Mouse (Mus musculus) brain, embryonic 14.5 days (tissue): ENCODE data around the gene Rb1. TPM values are rescaled to one million over a fixed set of nuclear protein-coding genes. Genes with fewer than 3 reads are reported as not detected.
A peak's percentile ranks its signal among the peaks of the same experiment; 100 is the strongest.

Experiments used
- DNase-seq: peaks from one replicate; pipeline ENCODE4 v3.0.0-alpha.2; 2011; ENCODE audit warnings: low read depth
- CTCF ChIP-seq: fragments of 200-500 bp; IDR thresholded peaks from 2 replicates; pipeline ENCODE4 v1.5.1; 2012; ENCODE audit warnings: inconsistent platforms, mild to moderate bottlenecking, moderate library complexity, borderline replicate concordance; ENCODE audit not compliant: insufficient read depth, insufficient read length; ENCODE audit errors: extremely low read depth
- POLR2A ChIP-seq: fragments of 200-500 bp; IDR thresholded peaks from 2 replicates; pipeline ENCODE4 v1.6.1; 2012; ENCODE audit warnings: mild to moderate bottlenecking, inconsistent platforms, borderline replicate concordance; ENCODE audit not compliant: poor library complexity, insufficient read depth, insufficient read length, severe bottlenecking; ENCODE audit errors: extremely low read depth
- polyA plus RNA-seq: library from polyadenylated mRNA; depleted of rRNA; stranded (reverse); fragments of >200 nt; gene quantifications from 2 replicates; pipeline ENCODE4 v1.2.3, GENCODE M21; 2012

Gene Rb1
- polyA plus RNA-seq, 1 experiment = 38.2 TPM

DNA sequence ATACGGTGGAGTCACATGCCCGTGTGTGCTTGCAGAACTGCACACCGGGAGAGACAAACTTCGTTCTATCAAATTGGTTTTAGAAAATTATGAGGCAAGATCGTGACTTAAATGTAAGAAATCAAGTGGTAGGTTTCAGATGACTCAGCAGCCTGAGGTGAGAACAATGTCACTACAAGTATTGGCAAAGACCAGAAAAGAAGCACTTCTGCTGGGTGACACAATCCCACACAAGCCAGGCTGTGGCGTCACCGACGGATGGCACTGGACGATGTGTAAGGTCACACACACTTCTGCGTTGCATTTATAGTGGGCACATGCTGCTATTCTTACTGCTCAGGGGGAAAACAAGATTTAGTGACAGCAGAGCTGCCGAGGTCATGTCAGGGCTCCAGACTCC, 38.2 kb upstream of the Rb1 start:
- DNase-seq = no peak
- TF ChIP-seq POLR2A (no peak), CTCF (no peak)

DNA sequence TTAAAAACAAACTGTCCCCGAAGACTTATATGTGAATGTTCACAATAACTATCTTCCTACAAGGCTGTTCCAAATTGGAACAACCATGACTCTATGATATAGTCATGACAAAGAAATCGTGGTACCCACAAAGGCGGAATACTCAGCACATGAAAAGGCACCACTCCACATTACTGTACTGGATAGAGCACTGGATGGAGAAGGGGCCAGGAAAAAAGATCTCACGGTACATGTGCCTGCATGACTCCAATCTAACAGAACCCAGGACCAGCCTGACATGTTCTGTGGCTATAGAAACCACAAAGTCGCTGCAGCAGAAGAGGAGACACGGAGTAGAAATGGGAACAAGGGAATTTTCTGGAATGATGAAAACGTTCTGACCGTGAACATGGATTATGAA, 29.1 kb upstream of the Rb1 start:
- no peak for DNase-seq
- TF ChIP-seq CTCF = no peak
- TF ChIP-seq POLR2A = no peak

DNA sequence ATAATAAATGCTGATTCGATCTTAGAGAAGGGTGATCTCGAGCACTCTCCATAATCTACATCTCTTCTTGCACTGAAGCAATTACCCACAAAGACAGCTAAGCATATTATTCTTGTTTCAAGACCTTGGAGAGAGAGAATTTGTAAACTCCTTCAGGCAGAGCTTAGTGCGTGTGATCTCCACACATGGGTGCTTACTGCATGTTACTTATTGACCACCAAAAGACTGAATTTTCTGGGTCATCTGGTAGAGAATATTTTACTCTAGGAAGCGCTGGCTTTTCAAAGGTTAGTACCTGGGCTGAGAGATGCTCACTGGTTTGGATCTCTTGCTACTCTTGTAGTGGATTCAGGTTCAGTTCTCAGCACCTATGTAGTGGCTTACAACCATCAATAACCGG, 25.5 kb upstream of the Rb1 start:
- TF ChIP-seq POLR2A (no peak), CTCF (no peak)
- DNase-seq = no peak

DNA sequence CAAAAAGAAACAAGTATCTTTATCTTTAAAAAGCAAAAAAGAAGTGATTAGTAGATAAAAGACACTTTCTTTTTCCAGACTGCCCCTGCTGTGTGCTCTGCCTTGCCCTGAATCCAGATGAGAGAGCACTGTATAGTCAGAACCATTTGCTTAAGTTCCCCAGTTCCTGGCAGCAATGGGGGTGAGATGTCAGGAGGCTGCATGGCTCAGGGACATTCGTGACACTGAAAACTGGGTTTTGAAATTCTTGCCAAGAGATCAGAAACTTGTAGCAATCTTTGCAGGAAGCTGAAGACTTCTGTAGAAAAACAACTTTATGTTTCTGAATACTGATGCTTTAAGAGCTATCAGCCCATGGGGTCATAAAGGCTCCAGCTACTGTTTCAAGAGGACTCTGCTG, 24.4 kb upstream of the Rb1 start:
- TF ChIP-seq POLR2A (no peak), CTCF (no peak)
- no peak for DNase-seq

DNA sequence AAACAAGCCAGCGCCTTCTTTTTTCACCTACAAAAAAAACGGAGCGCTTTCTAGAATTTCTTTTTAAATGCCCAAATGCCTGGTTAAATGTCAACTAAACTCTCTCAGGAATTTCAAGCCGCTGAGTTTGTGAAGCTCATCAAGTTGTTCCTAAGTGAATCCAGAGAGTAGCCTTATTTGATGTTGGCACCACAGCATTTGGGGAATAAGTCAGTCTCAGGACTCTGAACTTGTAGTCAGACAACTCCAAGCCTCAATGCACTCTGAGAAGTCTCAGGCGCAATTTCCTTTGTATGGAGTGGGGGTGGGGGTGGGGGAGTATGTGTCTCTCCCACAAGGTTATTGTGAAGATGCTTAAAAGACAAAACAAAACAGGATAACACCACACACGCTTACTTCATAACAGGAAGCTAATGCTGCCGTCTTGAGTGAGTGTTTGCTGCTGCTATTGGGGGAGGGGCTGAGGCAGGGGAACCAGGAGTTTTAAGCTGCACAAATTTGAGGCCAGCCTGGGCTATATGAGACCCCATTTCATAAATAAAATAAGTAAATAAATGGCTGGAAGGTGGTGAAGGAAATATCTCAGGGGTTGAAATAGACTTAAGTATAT, 23.5 kb upstream of the Rb1 start:
- DNase-seq = no peak

DNA sequence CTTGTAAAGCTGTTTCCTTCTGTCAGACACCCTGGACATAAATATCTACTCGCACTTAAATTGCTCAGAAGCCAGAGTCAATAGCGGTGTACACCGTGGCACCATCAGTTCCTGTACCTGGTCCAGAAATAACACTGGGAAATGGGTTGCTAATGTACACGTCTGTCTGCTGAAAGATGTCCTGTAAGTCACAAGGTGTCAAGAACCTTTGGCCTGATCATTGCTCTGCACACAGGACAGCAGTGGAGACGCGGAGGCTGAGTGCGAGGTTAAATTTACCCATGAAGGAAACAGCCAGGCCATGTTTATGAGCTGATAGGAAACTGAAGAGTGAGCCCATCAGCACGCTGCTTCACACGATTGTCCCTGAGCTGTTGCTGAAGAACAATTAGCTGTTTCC, 21.7 kb upstream of the Rb1 start:
- TF ChIP-seq CTCF (no peak), POLR2A (no peak)
- no peak for DNase-seq

More for the DNA sequence above, 23.5 kb upstream of the Rb1 start:
- no peak for TF ChIP-seq POLR2A
- no peak for TF ChIP-seq CTCF

DNA sequence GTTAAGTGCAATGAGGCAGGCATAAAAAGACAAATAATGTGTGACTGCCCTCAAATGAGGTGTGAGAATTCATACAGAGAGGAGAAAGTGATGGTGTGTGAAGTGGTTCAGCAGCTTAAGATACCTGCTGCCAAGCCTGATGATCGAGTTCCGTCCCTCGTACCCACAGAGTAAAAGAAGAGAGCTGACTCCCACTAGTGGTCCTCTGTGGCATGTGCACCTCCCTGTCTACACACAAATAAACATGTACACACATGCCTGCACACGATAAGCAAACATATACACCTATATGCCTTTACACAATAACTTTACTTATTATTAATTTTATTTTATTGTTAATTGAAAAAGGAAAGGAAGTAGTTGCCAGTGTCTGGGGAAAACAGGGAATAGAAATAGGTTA, 20.0 kb upstream of the Rb1 start:
- no peak for TF ChIP-seq POLR2A
- peak; percentile 11; the same call in 1 of the 2 replicates for TF ChIP-seq CTCF
- DNase-seq = no peak

DNA sequence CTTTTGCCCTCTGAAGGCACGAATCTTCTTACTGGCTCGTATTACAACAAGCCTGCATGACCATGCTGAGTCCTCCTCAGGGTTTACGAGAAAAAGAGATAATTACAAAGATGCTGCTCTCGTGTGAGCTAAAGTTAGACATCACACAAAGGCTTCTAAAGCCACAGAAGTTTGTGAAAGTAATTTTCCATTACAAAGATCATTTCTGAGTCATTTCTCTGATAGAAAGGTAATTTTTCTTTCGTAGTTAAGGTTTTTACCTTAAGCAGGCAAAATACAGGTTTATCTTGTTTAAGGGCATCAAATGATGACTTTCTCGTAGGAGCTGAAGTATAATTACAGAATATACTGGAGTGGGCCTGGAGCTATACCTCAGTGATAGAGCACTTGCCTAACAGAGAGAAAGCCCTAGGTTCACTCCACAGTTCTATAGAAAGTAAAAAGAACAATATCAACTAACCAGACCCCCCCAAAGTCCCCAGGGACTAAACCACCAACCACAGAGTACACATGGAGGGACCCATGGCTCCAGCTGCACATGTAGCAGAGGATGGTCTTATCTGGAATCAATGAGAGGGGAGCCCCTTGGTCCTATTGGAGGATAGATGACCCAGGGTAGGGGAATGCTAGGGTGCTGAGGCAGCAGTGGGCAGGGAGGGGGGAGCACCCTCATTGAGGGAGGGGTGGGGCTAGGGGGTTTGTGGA, 14.6 kb upstream of the Rb1 start:
- TF ChIP-seq CTCF = no peak
- DNase-seq = no peak

DNA sequence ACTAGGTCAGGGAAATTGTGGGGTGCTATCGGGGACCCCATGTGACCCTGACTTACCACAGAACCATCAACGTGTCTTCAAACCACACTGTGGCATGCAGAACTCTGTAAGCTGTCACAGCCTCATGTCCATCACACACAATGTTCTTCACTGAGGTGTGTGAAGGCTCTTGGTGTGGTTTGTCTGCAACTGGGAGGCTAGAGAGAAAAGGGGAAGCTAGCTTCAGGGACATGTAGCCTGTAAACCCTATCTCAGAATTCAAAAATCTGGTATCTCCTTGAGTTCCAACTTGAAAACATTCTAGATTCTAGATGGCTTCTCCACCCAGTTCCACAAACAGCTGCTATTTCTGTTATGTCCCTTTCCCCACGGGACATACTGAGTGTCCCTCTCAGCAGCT, 14.0 kb upstream of the Rb1 start:
- DNase-seq = no peak
- TF ChIP-seq POLR2A (no peak), CTCF (no peak)

DNA sequence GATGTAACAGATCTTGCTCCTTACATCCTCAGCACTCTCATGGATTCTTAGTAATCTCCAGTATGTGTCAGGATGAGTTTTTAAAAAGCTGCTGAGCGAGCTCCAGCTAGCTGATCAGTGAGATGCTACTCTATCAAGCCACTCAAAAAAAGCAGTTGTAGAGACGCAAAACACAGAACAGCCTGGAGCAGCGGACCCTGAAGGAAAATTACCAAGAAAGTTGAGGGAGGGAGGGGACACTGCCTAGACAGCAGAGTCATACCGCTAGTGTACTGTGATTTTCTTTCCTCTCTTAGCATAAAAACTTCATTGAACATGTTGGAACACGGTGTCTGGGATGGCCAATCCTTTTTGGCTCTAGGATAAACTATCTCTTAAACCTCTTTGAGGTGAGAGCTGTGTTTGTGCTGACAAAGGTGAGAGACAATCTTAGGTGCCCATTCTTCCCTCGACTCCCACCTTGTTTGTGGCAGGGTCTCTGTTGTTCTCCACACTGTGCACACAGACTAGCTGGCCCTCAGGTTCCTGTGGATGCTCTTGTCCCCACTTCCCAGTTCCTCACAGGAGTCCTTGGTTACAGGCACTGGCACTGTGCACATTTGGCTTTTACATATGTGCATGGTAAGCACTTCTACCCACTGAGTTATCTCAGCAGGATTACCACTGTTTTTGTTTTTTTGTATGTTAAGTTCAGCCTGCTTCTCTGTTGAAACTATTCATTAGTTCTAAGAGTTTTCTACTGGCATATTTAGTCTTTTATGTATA, 10.9 kb upstream of the Rb1 start:
- no peak for TF ChIP-seq CTCF
- TF ChIP-seq POLR2A = no peak
- DNase-seq = no peak

DNA sequence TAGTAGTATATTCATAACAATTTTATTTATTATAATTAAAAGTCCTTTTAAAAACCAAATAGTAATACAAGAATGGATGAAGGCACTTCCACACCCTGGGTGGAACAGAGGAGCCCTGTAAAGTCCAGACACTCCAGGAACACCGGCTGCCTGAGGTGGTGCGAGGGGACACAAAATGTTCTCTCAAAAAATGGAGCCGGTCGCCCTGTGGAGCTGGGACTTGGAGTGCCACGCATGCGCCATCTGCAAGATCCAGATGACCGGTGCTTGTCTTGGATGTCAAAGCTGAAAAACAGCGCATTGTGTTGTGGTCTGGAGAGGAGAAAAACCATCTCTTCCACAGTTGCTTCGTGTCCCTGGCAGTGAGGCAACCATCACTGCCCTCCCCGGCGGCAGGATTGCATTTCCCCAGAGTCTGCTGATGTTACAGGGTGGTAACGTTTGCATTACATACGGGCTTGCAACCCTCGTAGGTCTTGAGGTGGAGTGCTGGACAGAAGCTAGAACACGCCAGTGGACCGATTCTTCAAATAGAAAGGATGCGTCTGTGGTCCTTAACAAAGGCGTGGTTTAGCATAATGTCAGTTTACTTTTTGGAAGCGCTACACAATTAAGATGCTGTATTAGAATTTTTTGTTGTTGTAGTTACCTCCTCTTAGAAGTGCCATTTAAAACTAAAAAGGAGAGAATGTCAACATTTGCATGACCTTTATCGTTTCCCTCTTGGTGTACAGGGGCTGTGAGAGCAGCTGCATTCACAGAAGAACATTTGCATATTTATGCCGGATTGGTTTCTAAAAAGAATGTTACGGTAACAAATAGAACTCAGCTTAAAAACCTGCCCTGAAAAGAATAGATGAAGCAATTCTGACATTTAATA, 9.5 kb upstream of the Rb1 start:
- TF ChIP-seq POLR2A (no peak), CTCF (no peak)

More for the DNA sequence above, 9.5 kb upstream of the Rb1 start:
- DNase-seq = peak; percentile 27
